Mouse (Mus musculus) hematopoietic stem cell, adult 5-6 weeks (primary cell): Measurements from ENCODE around the gene Cdhr3. TPM values are rescaled to one million over a fixed set of nuclear protein-coding genes. Genes with fewer than 3 reads are reported as not detected.

Source experiments
- ATAC-seq, 2 experiments: fragments of 125-278 bp in 1 of 2; replicated peaks in 1 of 2; 2 replicates each; pipeline ENCODE4 v1.8.0; 2016 to 2017; ENCODE audit warnings: inconsistent platforms in 2 of 2, mild to moderate bottlenecking in 2 of 2, moderate number of reproducible peaks in 2 of 2, low read depth in 1 of 2, moderate TSS enrichment in 1 of 2; ENCODE audit not compliant: low FRiP score in 2 of 2, poor library complexity in 2 of 2, severe bottlenecking in 2 of 2, insufficient read depth in 1 of 2, low TSS enrichment in 1 of 2
- total RNA-seq: library from RNA; stranded (forward); fragments of 172-1452, 232-1000 nt; gene quantifications from 2 replicates; pipeline ENCODE4 v1.2.3, GENCODE M21; 2017

Gene Cdhr3
- total RNA-seq, 1 experiment from 2014 or later = not detected

GRCm38 (mm10) chr12:32995081-32995834 is 97.4 kb downstream of the Cdhr3 start:
- no peak for ATAC-seq

- ATAC-seq = no peak
Measured at GRCm38 (mm10) chr12:32994081-32994480, 98.6 kb downstream of the Cdhr3 start.

- 0 out of 4 replicates have a peak, but pooled peaks of 1 of the 2 experiments have one; percentile 12 for ATAC-seq
Measured at GRCm38 (mm10) chr12:32989731-32990130, 102.9 kb downstream of the Cdhr3 start.

GRCm38 (mm10) chr12:32986284-32986683 is 106.4 kb downstream of the Cdhr3 start:
- ATAC-seq = no peak

Other genes starting within 250 kb of the Cdhr3 start
- 83.2 and 85.5 TPM in 2 replicates for gene Sypl, start 139.0 kb downstream of the Cdhr3 start, total RNA-seq
- gene Atxn7l1, start 54.8 kb upstream of the Cdhr3 start, total RNA-seq = 29.1 and 58.7 TPM in 2 replicates